Mouse (Mus musculus) heart, postnatal 0 days (tissue): Measurements from ENCODE around the gene Rad23a. TPM values are rescaled to one million over a fixed set of nuclear protein-coding genes. Genes with fewer than 3 reads are reported as not detected.

Source experiments
- ATAC-seq: fragments of 200-750 bp; cut with Nextera tagmentation; 2 replicates; pipeline ENCODE4 v1.8.0; 2017; ENCODE audit warnings: low read depth, moderate number of reproducible peaks, moderate library complexity; ENCODE audit not compliant: insufficient read depth
- DNase-seq: peaks from one replicate; pipeline ENCODE4 v3.0.0-alpha.2; 2016; ENCODE audit warnings: low spot score
- H3K27ac ChIP-seq: fragments of 300-500 bp; sonication (generic); 2 replicates; pipeline ENCODE4 v1.5.1; 2014; ENCODE audit warnings: low read depth, mild to moderate bottlenecking
- H3K27me3 ChIP-seq: fragments of 300-500 bp; sonication (generic); 2 replicates; pipeline ENCODE4 v1.6.1; 2014; ENCODE audit warnings: low read length, mixed read lengths; ENCODE audit not compliant: control insufficient read depth, insufficient read depth
- H3K36me3 ChIP-seq: fragments of 300-500 bp; sonication (generic); replicated peaks from 2 replicates; pipeline ENCODE4 v1.6.1; 2014; ENCODE audit warnings: low read length, mixed read lengths; ENCODE audit not compliant: control insufficient read depth, insufficient read depth
- H3K4me1 ChIP-seq: fragments of 300-500 bp; sonication (generic); 2 replicates; pipeline ENCODE4 v1.6.1; 2014; ENCODE audit warnings: antibody characterized with exemption; ENCODE audit not compliant: control insufficient read depth, insufficient read depth
- H3K4me2 ChIP-seq: fragments of 300-500 bp; sonication (generic); 2 replicates; pipeline ENCODE4 v1.6.1; 2014; ENCODE audit warnings: low read depth, mild to moderate bottlenecking, low read length, moderate library complexity
- H3K4me3 ChIP-seq: fragments of 300-500 bp; sonication (generic); 2 replicates; pipeline ENCODE4 v1.5.1; 2014; ENCODE audit warnings: low read depth, low read length
- H3K9ac ChIP-seq: fragments of 300-500 bp; sonication (generic); replicated peaks from 2 replicates; pipeline ENCODE4 v1.6.1; 2014; ENCODE audit warnings: low read depth, low read length, mixed read lengths
- H3K9me3 ChIP-seq: fragments of 300-500 bp; sonication (generic); replicated peaks from 2 replicates; pipeline ENCODE4 v1.6.1; 2016; ENCODE audit warnings: low read length; ENCODE audit not compliant: control insufficient read depth
- CTCF ChIP-seq: IDR thresholded peaks from 2 replicates; pipeline ENCODE4 v1.5.1; 2016; ENCODE audit warnings: antibody characterized with exemption, control low read depth, low read depth
- EP300 ChIP-seq: IDR thresholded peaks from 2 replicates; pipeline ENCODE4 v1.6.1; 2016; ENCODE audit warnings: antibody characterized with exemption, low read depth
- WGBS: fragments of 180-500 bp; shearing (Covaris S2); extraction: QIAGEN DNeasy Blood & Tissue Kit; methylation state at CpG from one replicate; pipeline ENCODE4 v1.1.7; 2014; 5-methylcytosine and 5-hydroxymethylcytosine counted together
- polyA plus RNA-seq: library from polyadenylated mRNA; unstranded; fragments of >200 nt; fragmentation: Nextera tagmentation; extraction: Ambion mirVana; gene quantifications from 2 replicates; pipeline ENCODE4 v1.2.1, GENCODE M21; 2015
- total RNA-seq: library from RNA; depleted of rRNA; stranded (reverse); fragments of >200 nt; gene quantifications from 2 replicates; pipeline ENCODE4 v1.2.3, GENCODE M21; 2014; ENCODE audit warnings: low replicate concordance

The Rad23a gene
- total and polyA plus RNA-seq, 2 experiments from 2014 or later, result 89.2 to 125 TPM

DNA sequence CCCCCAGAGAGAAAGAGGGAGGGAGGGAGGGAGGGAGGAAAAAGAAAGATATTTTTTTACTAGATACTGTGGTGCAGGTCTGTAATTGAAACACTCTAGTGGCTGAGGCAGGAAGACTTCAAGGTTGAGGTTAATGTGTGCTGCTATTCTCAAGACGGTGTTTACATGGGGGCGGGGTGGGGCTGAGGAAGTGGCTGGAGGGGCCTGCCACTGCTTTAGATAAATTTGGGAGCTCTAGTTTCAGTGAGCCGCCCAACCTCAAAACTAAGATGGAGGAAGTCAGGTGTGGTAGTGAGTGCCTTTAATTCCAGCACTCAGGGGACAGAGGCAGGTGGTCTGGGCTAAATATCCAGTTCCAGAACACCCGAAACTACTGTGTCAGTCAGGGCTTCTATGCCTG lies 14.8 kb downstream of the Rad23a start:
- H3K9me3 ChIP-seq, result no peaks in the 10 kb centered on the region
- WGBS, result 57% methylated on average over 4 of the region's 4 CpGs
- no peaks in the 10 kb centered on the region for H3K36me3 ChIP-seq
- H3K27ac ChIP-seq, result no peak overlapping the region
- DNase-seq, result no peak
- no peak overlapping the region for H3K9ac ChIP-seq
- no peaks in the 10 kb centered on the region for H3K4me1 ChIP-seq
- ATAC-seq, result no peak
- TF ChIP-seq CTCF (no peak), EP300 (no peak)
- no peak overlapping the region for H3K4me2 ChIP-seq
- no peak overlapping the region for H3K4me3 ChIP-seq
- no peaks in the 10 kb centered on the region for H3K27me3 ChIP-seq

- no peak overlapping the region for H3K4me3 ChIP-seq
- no peaks in the 10 kb centered on the region for H3K9me3 ChIP-seq
- H3K4me2 ChIP-seq, result no peak overlapping the region
- no peaks in the 10 kb centered on the region for H3K36me3 ChIP-seq
- no peak overlapping the region for H3K9ac ChIP-seq
- DNase-seq, result peak; percentile 61
- H3K27ac ChIP-seq, result no peak overlapping the region
- 1% methylated on average over 18 of the region's 18 CpGs for WGBS
- ATAC-seq, result peak; percentile 79
- peak; percentile 81 for TF ChIP-seq CTCF
- no peak for TF ChIP-seq EP300
- no peaks in the 10 kb centered on the region for H3K27me3 ChIP-seq
- no peaks in the 10 kb centered on the region for H3K4me1 ChIP-seq
Measured at GRCm38 (mm10) chr8:84823653-84824052, 16.8 kb downstream of the Rad23a start.

GRCm38 (mm10) chr8:84822723-84823122 lies 17.7 kb downstream of the Rad23a start, which contains the start of gene Dand5:
TSS of gene Dand5 (minus strand) at chr8:84822823.
- no peak within 1 kb of the TSS for H3K4me3 ChIP-seq
- no peaks in the 10 kb centered on the region for H3K27me3 ChIP-seq
- no peaks in the 10 kb centered on the region for H3K9me3 ChIP-seq
- WGBS, result 37% methylated on average over 3 of the region's 3 CpGs
- DNase-seq, result no peak
- no peaks in the 10 kb centered on the region for H3K36me3 ChIP-seq
- no peak within 1 kb of the TSS for H3K4me2 ChIP-seq
- no peak within 1 kb of the TSS for H3K27ac ChIP-seq
- H3K4me1 ChIP-seq, result no peaks in the 10 kb centered on the region
- TF ChIP-seq EP300, result no peak
- TF ChIP-seq CTCF, result no peak
- no peak for ATAC-seq
- no peak within 1 kb of the TSS for H3K9ac ChIP-seq

DNA sequence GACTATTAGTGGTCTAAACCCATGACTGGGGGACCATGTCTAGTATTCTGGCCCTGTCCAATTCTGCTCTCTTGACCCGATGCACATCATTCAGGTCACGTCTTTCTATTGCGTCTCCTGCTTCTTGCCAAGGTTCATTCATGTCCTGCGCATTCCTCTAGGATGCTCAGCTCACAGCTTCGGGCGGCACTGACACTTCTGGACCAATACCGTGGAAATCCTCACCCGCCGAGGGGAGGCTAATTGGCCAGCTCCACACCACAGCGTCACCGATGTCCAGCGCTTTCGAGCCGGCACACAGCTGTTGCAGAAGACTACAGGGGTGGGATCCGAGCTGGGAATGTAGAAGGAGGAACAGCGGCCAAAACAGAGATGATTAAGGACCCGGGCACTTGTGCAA lies 24.3 kb downstream of the Rad23a start:
- H3K36me3 ChIP-seq, result no peaks in the 10 kb centered on the region
- ATAC-seq (no peak), DNase-seq (no peak)
- H3K4me2 ChIP-seq, result no peak overlapping the region
- H3K4me3 ChIP-seq, result no peak overlapping the region
- H3K9ac ChIP-seq, result no peak overlapping the region
- H3K27me3 ChIP-seq, result no peaks in the 10 kb centered on the region
- H3K9me3 ChIP-seq, result no peaks in the 10 kb centered on the region
- TF ChIP-seq CTCF (no peak), EP300 (no peak)
- 71% methylated on average over 17 of the region's 17 CpGs for WGBS
- H3K4me1 ChIP-seq, result peaks cover 12% of the 10 kb centered on the region; the same call in 1 of the 2 replicates
- no peak overlapping the region for H3K27ac ChIP-seq

DNA sequence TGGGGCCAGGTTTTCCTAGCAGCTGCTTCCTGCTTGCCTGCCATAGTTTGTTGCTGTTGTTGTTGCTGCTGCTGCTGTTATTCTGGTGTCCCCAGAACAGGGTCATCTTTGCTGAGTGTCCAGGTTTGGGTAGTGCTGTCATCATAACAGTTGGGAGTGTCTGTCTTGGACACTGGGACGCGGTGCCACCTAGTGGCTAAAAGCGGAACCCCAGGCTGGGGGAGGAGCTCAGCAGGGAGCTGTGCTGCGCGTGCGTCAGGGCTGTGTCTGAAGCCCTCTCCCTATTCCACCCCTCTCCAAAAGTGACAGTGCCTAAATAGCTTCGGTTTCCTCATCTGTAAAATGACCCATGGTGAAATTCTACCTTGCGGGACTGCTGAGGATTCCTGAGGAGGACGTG lies 24.9 kb downstream of the Rad23a start:
- TF ChIP-seq EP300 (no peak), CTCF (peak; percentile 97)
- no peaks in the 10 kb centered on the region for H3K9me3 ChIP-seq
- DNase-seq (peak; percentile 86), ATAC-seq (peak; percentile 82)
- 14% methylated on average over 9 of the region's 9 CpGs for WGBS
- no peak overlapping the region for H3K4me2 ChIP-seq
- H3K36me3 ChIP-seq, result no peaks in the 10 kb centered on the region
- H3K4me1 ChIP-seq, result peaks cover 12% of the 10 kb centered on the region; the same call in 1 of the 2 replicates
- no peak overlapping the region for H3K4me3 ChIP-seq
- no peaks in the 10 kb centered on the region for H3K27me3 ChIP-seq
- no peak overlapping the region for H3K27ac ChIP-seq
- no peak overlapping the region for H3K9ac ChIP-seq
